Mouse (Mus musculus) heart, embryonic 15.5 days (tissue): ENCODE data around the gene AL731706.2. TPM values are rescaled to one million over a fixed set of nuclear protein-coding genes. Genes with fewer than 3 reads are reported as not detected.

Experiments
- ATAC-seq: fragments of 200-750 bp; cut with Nextera tagmentation; replicated peaks from 2 replicates; pipeline ENCODE4 v1.8.0; 2017; ENCODE audit warnings: low read depth, moderate TSS enrichment; ENCODE audit not compliant: insufficient number of reproducible peaks, insufficient read depth, low FRiP score
- H3K27ac ChIP-seq: fragments of 300-500 bp; sonication (generic); 2 replicates; pipeline ENCODE4 v1.5.1; 2015; ENCODE audit warnings: mild to moderate bottlenecking, inconsistent platforms
- H3K27me3 ChIP-seq: fragments of 300-500 bp; sonication (generic); 2 replicates; pipeline ENCODE4 v1.6.1; 2015; ENCODE audit warnings: inconsistent platforms
- H3K36me3 ChIP-seq: fragments of 300-500 bp; sonication (generic); 2 replicates; pipeline ENCODE4 v1.6.1; 2015; ENCODE audit warnings: mild to moderate bottlenecking, inconsistent platforms
- H3K4me1 ChIP-seq: fragments of 300-500 bp; sonication (generic); replicated peaks from 2 replicates; pipeline ENCODE4 v1.6.1; 2015; ENCODE audit warnings: inconsistent platforms
- H3K4me2 ChIP-seq: fragments of 300-500 bp; sonication (generic); 2 replicates; pipeline ENCODE4 v1.6.1; 2015; ENCODE audit warnings: inconsistent platforms, mild to moderate bottlenecking, moderate library complexity
- H3K4me3 ChIP-seq: fragments of 300-500 bp; sonication (generic); 2 replicates; pipeline ENCODE4 v1.5.1; 2015; ENCODE audit warnings: mild to moderate bottlenecking, inconsistent platforms
- H3K9ac ChIP-seq: fragments of 300-500 bp; sonication (generic); 2 replicates; pipeline ENCODE4 v1.6.1; 2015; ENCODE audit warnings: mild to moderate bottlenecking, inconsistent platforms
- H3K9me3 ChIP-seq: fragments of 300-500 bp; sonication (generic); replicated peaks from 2 replicates; pipeline ENCODE4 v1.6.1; 2016; ENCODE audit warnings: inconsistent platforms
- WGBS: fragments of 180-500 bp; shearing (Covaris S2); methylation state at CpG from one replicate; pipeline ENCODE4 v1.1.7; 2015; ENCODE audit warnings: mixed read lengths; 5-methylcytosine and 5-hydroxymethylcytosine counted together
- polyA plus RNA-seq: library from polyadenylated mRNA; unstranded; fragments of >200 nt; fragmentation: Nextera tagmentation; extraction: Ambion mirVana; gene quantifications from 2 replicates; pipeline ENCODE4 v1.2.1, GENCODE M21; 2015

AL731706.2 gene
- polyA plus RNA-seq = 52.3 and 59.3 TPM in 2 replicates

DNA sequence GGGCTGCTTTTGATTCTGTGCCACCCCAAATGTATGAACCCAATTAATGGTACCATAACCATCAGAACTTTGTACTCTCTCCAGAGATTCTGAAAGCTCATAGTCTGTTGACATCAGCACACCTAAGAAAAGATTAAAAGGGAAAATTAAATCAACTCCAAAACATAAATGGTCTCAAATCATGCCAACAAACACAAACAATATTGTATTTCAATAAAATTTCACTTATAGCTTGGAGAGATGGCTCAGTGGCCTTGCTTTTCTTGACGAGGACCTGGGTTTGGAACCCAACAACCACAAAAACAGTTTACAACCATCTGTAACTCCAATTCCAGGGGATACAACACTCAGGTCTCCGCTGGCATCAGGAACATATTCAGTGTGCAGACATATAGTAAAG, at the start of gene AL731706.2:
AL731706.2 (minus strand) TSS at position 101 of the 400 bp plus-strand sequence.
- no peak within 1 kb of the TSS for H3K27ac ChIP-seq
- no peaks in the 10 kb centered on the region for H3K9me3 ChIP-seq
- ATAC-seq = no peak
- H3K9ac ChIP-seq = no peak within 1 kb of the TSS
- H3K4me1 ChIP-seq = peaks cover 14% of the 10 kb centered on the region
- peaks cover 25% of the 10 kb centered on the region for H3K36me3 ChIP-seq
- no peak within 1 kb of the TSS for H3K4me2 ChIP-seq
- 94% methylated on average over 2 of the region's 2 CpGs for WGBS
- no peaks in the 10 kb centered on the region for H3K27me3 ChIP-seq
- no peak within 1 kb of the TSS for H3K4me3 ChIP-seq

DNA sequence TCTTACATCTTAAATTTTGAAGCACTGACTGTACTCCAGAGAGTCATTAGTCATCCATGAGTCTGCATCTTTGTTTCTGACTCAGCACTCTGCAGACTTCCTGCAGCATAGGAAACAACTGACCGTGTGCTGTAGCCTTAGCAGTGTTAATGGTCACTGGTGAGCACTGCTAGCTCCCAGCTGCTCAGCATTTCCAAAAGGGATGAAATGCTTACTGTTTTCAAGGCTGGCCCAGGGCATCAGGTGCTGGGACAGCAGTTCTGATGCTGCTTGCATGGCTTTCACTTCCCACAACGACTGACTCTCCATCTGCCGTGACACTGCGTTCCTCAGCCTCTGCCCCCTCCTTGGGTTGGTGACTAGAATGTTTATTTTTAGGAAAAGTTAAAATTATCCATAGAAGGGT, 35.5 kb upstream of the AL731706.2 start:
- no peak overlapping the region for H3K4me2 ChIP-seq
- H3K27ac ChIP-seq = no peak overlapping the region
- H3K4me1 ChIP-seq = peaks cover 11% of the 10 kb centered on the region
- 42% methylated on average over 4 of the region's 4 CpGs for WGBS
- H3K36me3 ChIP-seq = no peaks in the 10 kb centered on the region
- no peaks in the 10 kb centered on the region for H3K9me3 ChIP-seq
- no peaks in the 10 kb centered on the region for H3K27me3 ChIP-seq
- H3K4me3 ChIP-seq = no peak overlapping the region
- ATAC-seq = no peak; the same call in 1 of the 2 replicates
- H3K9ac ChIP-seq = no peak overlapping the region

DNA sequence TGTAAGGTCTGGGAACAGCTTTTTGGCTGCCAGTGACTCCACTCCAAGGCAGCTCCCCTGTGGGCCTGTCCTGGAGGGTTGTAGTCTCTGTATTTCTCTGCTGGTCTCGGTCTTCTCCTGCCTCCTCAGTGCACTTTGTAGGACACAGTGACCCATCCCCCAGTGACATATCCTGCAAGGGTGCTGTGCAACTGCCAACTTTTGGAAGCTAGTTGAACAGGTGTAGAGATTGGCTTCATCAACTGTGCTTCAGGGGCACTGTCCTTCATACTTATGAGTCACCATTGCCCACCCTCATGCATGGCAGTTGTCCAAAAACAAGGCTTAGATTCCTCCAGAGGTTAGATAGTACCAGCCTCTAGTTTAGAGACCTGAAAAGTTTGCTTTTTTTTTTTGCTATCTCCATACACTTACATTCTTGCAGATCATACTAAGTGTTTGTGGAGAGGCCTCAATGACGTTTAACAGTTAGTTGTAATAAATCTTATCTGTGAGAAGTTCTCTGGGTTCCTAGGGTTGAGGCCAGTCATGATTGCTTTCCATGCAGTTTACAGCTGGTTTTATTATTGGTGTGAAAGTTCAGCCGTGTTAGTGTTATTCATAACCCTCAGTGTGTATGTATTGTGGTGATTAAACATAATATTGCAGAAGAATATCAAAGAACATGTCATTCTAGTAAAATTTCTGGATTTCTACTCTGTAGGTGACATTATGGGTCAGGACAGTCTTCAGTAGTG, 34.9 kb upstream of the AL731706.2 start:
- no peaks in the 10 kb centered on the region for H3K27me3 ChIP-seq
- WGBS = 44% methylated on average over 3 of the region's 3 CpGs
- H3K27ac ChIP-seq = no peak overlapping the region
- no peaks in the 10 kb centered on the region for H3K36me3 ChIP-seq
- no peak overlapping the region for H3K4me2 ChIP-seq
- no peak overlapping the region for H3K4me3 ChIP-seq
- H3K9ac ChIP-seq = no peak overlapping the region
- no peak for ATAC-seq
- no peaks in the 10 kb centered on the region for H3K9me3 ChIP-seq
- H3K4me1 ChIP-seq = peaks cover 11% of the 10 kb centered on the region

DNA sequence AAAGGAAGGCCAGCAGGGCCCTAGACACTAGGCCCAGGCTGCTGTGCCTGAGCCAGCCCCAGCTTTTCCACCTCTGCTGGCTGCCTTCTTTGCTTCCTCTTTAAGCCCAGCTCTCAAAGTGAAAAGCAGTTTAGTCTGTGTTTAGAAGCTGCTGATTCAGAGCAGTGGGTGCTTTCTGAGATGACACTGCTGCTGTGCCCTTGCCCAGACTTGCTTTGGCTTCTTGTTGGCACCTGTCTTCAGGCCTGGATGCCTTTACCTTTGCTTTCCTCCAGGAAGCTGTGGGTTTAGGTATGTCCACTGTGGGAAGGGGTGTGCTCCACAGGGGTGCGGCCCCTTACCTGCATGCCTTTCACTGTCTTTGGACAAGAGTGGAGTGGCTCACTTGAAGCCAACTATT, 34.0 kb upstream of the AL731706.2 start:
- Histone ChIP-seq H3K4me1 (peaks cover 11% of the 10 kb centered on the region), H3K4me3 (no peak overlapping the region), H3K27me3 (no peaks in the 10 kb centered on the region), H3K27ac (no peak overlapping the region; the same call in 1 of the 2 replicates), H3K4me2 (no peak overlapping the region), H3K9ac (no peak overlapping the region), H3K9me3 (no peaks in the 10 kb centered on the region), H3K36me3 (no peaks in the 10 kb centered on the region)
- WGBS = 93% methylated on average over 1 of the region's 1 CpGs
- no peak for ATAC-seq

DNA sequence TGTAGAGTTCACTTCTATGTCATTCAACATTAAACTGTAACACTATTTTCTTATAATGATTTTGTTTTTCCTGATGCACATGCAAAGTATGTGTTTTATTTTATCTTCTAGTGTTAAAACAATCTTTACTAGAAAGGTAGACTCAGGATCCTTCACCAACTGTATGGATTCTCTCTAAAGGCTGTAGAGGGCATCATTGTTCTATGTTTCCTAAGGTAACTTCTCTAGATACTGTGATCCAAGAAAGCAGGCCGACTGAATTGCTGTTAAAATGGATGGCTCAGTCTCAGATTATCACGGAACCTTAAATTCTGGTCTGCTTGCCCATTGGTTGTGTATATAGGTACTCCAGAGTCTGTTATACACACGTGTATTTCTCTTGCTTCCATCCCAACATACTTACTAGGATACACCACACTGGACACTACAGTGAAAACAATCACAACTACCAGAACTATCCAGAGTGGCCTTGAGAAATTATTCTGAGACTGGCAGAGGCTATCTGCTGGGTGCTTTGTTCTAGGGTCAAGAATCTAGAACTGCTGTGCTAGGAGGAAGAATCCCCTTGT, 28.9 kb upstream of the AL731706.2 start:
- no peak overlapping the region for H3K4me2 ChIP-seq
- H3K9me3 ChIP-seq = no peaks in the 10 kb centered on the region
- H3K4me1 ChIP-seq = peaks cover 4% of the 10 kb centered on the region; the same call in 1 of the 2 replicates
- no peak overlapping the region for H3K9ac ChIP-seq
- 0 out of 2 replicates have a peak, but pooled peaks have one; percentile 36 for ATAC-seq
- no peaks in the 10 kb centered on the region for H3K36me3 ChIP-seq
- no peaks in the 10 kb centered on the region for H3K27me3 ChIP-seq
- H3K4me3 ChIP-seq = no peak overlapping the region
- WGBS = 30% methylated on average over 3 of the region's 3 CpGs
- H3K27ac ChIP-seq = no peak overlapping the region

DNA sequence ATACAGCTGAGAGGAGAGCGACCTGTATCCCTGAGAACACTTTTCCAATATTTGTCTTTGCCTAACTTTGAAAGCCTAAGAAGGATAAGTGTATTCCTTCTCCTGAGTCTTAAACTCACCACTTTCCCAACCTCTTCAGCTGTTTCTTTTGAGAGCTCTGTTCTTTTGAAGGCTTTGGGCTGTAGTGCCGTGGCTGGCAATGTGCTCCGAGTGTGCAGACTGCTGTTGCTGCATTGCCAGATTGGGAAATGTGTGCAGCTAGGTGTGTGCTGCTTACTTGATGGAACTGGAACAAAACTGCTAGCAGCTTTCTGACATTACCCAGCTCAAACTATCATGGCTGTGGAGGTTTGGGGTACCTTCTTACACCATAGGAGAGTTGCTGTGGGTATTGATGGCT, 27.5 kb upstream of the AL731706.2 start:
- H3K36me3 ChIP-seq = no peaks in the 10 kb centered on the region
- 79% methylated on average over 3 of the region's 3 CpGs for WGBS
- H3K9me3 ChIP-seq = no peaks in the 10 kb centered on the region
- no peaks in the 10 kb centered on the region for H3K27me3 ChIP-seq
- no peak overlapping the region for H3K4me2 ChIP-seq
- peaks cover 4% of the 10 kb centered on the region; the same call in 1 of the 2 replicates for H3K4me1 ChIP-seq
- no peak overlapping the region for H3K9ac ChIP-seq
- no peak for ATAC-seq
- H3K4me3 ChIP-seq = no peak overlapping the region
- H3K27ac ChIP-seq = peak overlapping the region; percentile 12; the same call in 1 of the 2 replicates

GRCm38 (mm10) chr2:136911958-136912411, 26.5 kb upstream of the AL731706.2 start:
- WGBS = 35% methylated on average over 4 of the region's 4 CpGs
- ATAC-seq = no peak; the same call in 1 of the 2 replicates
- H3K9ac ChIP-seq = no peak overlapping the region

GRCm38 (mm10) chr2:136909298-136909697, 23.8 kb upstream of the AL731706.2 start:
- 46% methylated on average over 2 of the region's 2 CpGs for WGBS
- Histone ChIP-seq H3K27me3 (no peaks in the 10 kb centered on the region), H3K4me3 (no peak overlapping the region), H3K9ac (no peak overlapping the region), H3K4me1 (peaks cover 4% of the 10 kb centered on the region; the same call in 1 of the 2 replicates), H3K9me3 (no peaks in the 10 kb centered on the region), H3K36me3 (peaks cover 10% of the 10 kb centered on the region), H3K4me2 (no peak overlapping the region), H3K27ac (no peak overlapping the region)
- no peak for ATAC-seq

More at GRCm38 (mm10) chr2:136911958-136912411, 26.5 kb upstream of the AL731706.2 start:
- Histone ChIP-seq H3K9me3 (no peaks in the 10 kb centered on the region), H3K4me3 (no peak overlapping the region), H3K27me3 (no peaks in the 10 kb centered on the region), H3K27ac (peak overlapping the region; percentile 58), H3K4me1 (peaks cover 4% of the 10 kb centered on the region; the same call in 1 of the 2 replicates), H3K36me3 (no peaks in the 10 kb centered on the region), H3K4me2 (no peak overlapping the region)

- no peak overlapping the region for H3K9ac ChIP-seq
- ATAC-seq = no peak
- 75% methylated on average over 3 of the region's 3 CpGs for WGBS
- no peak overlapping the region for H3K27ac ChIP-seq
- no peaks in the 10 kb centered on the region for H3K9me3 ChIP-seq
- H3K36me3 ChIP-seq = peaks cover 10% of the 10 kb centered on the region
- H3K27me3 ChIP-seq = no peaks in the 10 kb centered on the region
- H3K4me2 ChIP-seq = no peak overlapping the region
- no peak overlapping the region for H3K4me3 ChIP-seq
- peaks cover 4% of the 10 kb centered on the region; the same call in 1 of the 2 replicates for H3K4me1 ChIP-seq
These were observed 23.1 kb upstream of the AL731706.2 start for GRCm38 (mm10) chr2:136908596-136908995.

DNA sequence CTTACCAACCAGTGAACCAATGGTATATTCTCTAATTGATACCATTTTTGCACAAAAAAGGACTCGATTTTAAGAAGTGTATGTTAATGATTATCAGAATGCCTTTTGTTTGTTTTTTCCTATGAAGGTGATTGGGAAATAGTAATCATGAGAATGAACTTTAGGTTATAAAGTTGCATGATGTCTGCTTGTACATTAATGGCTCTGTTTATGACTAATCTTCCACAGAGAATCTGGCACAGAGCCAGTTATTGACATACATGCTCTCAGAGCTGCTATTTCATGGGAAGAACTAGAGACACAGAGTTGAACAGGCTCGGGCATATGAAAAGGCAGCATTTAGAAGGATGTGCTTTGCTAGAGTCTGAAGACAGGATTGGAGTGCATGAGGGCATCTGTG, 10.7 kb upstream of the AL731706.2 start:
- H3K27ac ChIP-seq = no peak overlapping the region
- 79% methylated on average over 2 of the region's 2 CpGs for WGBS
- no peak overlapping the region for H3K9ac ChIP-seq
- no peak overlapping the region for H3K4me2 ChIP-seq
- H3K4me3 ChIP-seq = no peak overlapping the region
- H3K36me3 ChIP-seq = no peaks in the 10 kb centered on the region
- H3K9me3 ChIP-seq = no peaks in the 10 kb centered on the region
- H3K4me1 ChIP-seq = peaks cover 4% of the 10 kb centered on the region; the same call in 1 of the 2 replicates
- H3K27me3 ChIP-seq = no peaks in the 10 kb centered on the region
- ATAC-seq = no peak

DNA sequence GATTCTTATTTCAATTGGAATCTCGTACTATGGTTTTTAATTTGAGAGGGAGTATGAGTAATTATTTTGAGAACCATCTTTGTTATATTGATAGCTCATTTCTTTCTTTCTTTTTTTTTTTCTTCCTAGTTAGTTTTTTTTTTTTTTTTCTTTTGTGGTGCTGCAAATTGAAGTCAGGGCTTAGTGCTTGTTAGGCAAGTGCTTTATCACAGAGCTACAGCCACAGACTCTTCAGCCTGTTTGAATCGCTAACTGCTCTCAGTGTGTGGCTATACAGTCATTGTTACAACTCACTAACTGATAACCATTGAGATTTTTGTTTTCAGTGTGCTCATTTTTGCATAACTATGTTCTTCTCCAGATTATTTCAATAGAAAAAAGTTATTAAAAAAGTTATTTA, 9.0 kb upstream of the AL731706.2 start:
- Histone ChIP-seq H3K27me3 (no peaks in the 10 kb centered on the region), H3K9ac (no peak overlapping the region), H3K4me1 (peaks cover 8% of the 10 kb centered on the region), H3K36me3 (no peaks in the 10 kb centered on the region), H3K4me3 (no peak overlapping the region), H3K4me2 (no peak overlapping the region), H3K9me3 (no peaks in the 10 kb centered on the region), H3K27ac (no peak overlapping the region)
- ATAC-seq = no peak
- 82% methylated on average over 2 of the region's 2 CpGs for WGBS
